Mouse (Mus musculus): ENCODE data around the gene Mgrn1.

- TF ChIP-seq CTCF (IDR thresholded peaks at IDR 0.05; ENCODE audit: low read depth, low read length) (no peak), POLR2A (IDR thresholded peaks at IDR 0.05; ENCODE audit: borderline replicate concordance, low read depth, low read length) (no peak)
These were observed 16.3 kb downstream of the Mgrn1 start for GRCm38 (mm10) chr16:4902390-4902789.

Data from bone marrow macrophage, adult 2 months (primary cell).